9 mouse cellular contexts compared by ENCODE assay signal in genomic region chr9:83691332-83692198, GRCm38 (mm10).
DNase-seq lines count a peak whose midpoint lies in the region; ATAC-seq and TF ChIP-seq lines count a peak whose summit lies in the region.
"Had no signal": no experiment of that assay in that cellular context is flagged by ENCODE, and none has a peak within 500 bp of the region (broad histone marks: within the 10 kb centered on the region; RNA-seq: fewer than 3 reads in every experiment).

No protein-coding gene starts in this region.

- no peak for ATAC-seq in embryonic facial prominence, embryonic 15.5 days (ENCODE audit: insufficient number of reproducible peaks, low FRiP score, low TSS enrichment, low read depth)
- ATAC-seq in heart, embryonic 13.5 days (ENCODE audit: extremely low read depth, insufficient number of reproducible peaks, low FRiP score, low TSS enrichment) = no peak
- ATAC-seq in kidney, postnatal 0 days (replicated peaks; ENCODE audit: low FRiP score, low read depth) = peak; percentile 78
- no peak for ATAC-seq in stomach, embryonic 15.5 days (ENCODE audit: insufficient read depth, low FRiP score, low read depth)

- no peaks in the 10 kb centered on the region for H3K79me2 ChIP-seq in myocyte (ENCODE audit: control insufficient read depth, insufficient read depth)

- WGBS in bone marrow, adult 2 months = 22% methylated on average over 24 of the region's 24 CpGs
- WGBS in embryonic facial prominence, embryonic 15.5 days = 15% methylated on average over 24 of the region's 24 CpGs
- 18% methylated on average over 24 of the region's 24 CpGs for WGBS in heart, embryonic 13.5 days
- WGBS in kidney, postnatal 0 days = 19% methylated on average over 24 of the region's 24 CpGs
- 18% methylated on average over 24 of the region's 24 CpGs for WGBS in stomach, embryonic 15.5 days

- no peak overlapping the region for H3K27ac ChIP-seq in bone marrow, adult 2 months (ENCODE audit: control insufficient read depth, insufficient read depth, low read depth, low read length, poor library complexity)
- H3K27ac ChIP-seq in embryonic facial prominence, embryonic 15.5 days (replicated peaks) = no peak overlapping the region
- H3K27ac ChIP-seq in heart, embryonic 13.5 days (replicated peaks) = no peak overlapping the region
- H3K27ac ChIP-seq in kidney, postnatal 0 days = no peak overlapping the region
- H3K27ac ChIP-seq in stomach, embryonic 15.5 days = no peak overlapping the region
- H3K27ac ChIP-seq: macrophage had no signal

- no peaks in the 10 kb centered on the region for H3K36me3 ChIP-seq in embryonic facial prominence, embryonic 15.5 days
- H3K36me3 ChIP-seq in heart, embryonic 13.5 days = no peaks in the 10 kb centered on the region
- H3K36me3 ChIP-seq in kidney, postnatal 0 days (ENCODE audit: insufficient read depth, low read length) = no peaks in the 10 kb centered on the region
- H3K36me3 ChIP-seq in myocyte (ENCODE audit: control insufficient read depth, insufficient read depth) = no peaks in the 10 kb centered on the region
- no peaks in the 10 kb centered on the region for H3K36me3 ChIP-seq in stomach, embryonic 15.5 days

- peak; percentile 75 for DNase-seq in CD4-positive, CD25-positive, alpha-beta regulatory T cell, adult 2 months (ENCODE audit: low read depth, low spot score)
- peak; percentile 91 for DNase-seq in kidney, postnatal 0 days (ENCODE audit: low spot score)
- DNase-seq in liver = peak; percentile 49

- no peak overlapping the region for H3K9ac ChIP-seq in embryonic facial prominence, embryonic 15.5 days
- H3K9ac ChIP-seq in heart, embryonic 13.5 days = no peak overlapping the region
- no peak overlapping the region for H3K9ac ChIP-seq in kidney, postnatal 0 days (ENCODE audit: low read depth, low read length)
- no peak overlapping the region for H3K9ac ChIP-seq in stomach, embryonic 15.5 days

- no peaks in the 10 kb centered on the region for H3K27me3 ChIP-seq in embryonic facial prominence, embryonic 15.5 days
- peaks cover 3% of the 10 kb centered on the region; the same call in 1 of the 2 replicates for H3K27me3 ChIP-seq in heart, embryonic 13.5 days (replicated peaks)
- no peaks in the 10 kb centered on the region for H3K27me3 ChIP-seq in kidney, postnatal 0 days (ENCODE audit: insufficient read depth, low read length)
- H3K27me3 ChIP-seq in myocyte (ENCODE audit: control insufficient read depth, insufficient read depth, insufficient read length) = peaks cover 18% of the 10 kb centered on the region
- 0 out of 2 replicates have a peak, but pooled peaks cover under 1% of the 10 kb centered on the region for H3K27me3 ChIP-seq in stomach, embryonic 15.5 days (replicated peaks)

- H3K9me3 ChIP-seq in embryonic facial prominence, embryonic 15.5 days (replicated peaks) = no peaks in the 10 kb centered on the region
- H3K9me3 ChIP-seq in heart, embryonic 13.5 days = no peaks in the 10 kb centered on the region
- no peaks in the 10 kb centered on the region for H3K9me3 ChIP-seq in kidney, postnatal 0 days (replicated peaks; ENCODE audit: low read length)
- no peaks in the 10 kb centered on the region for H3K9me3 ChIP-seq in stomach, embryonic 15.5 days

- peak; percentile 73 for TF ChIP-seq CTCF in bone marrow, adult 2 months (IDR thresholded peaks at IDR 0.05; ENCODE audit: control insufficient read depth, insufficient read depth, low read length)
- TF ChIP-seq CTCF in kidney, postnatal 0 days (IDR thresholded peaks at IDR 0.05; ENCODE audit: low read depth) = peak; percentile 80

- no peak overlapping the region for H3K4me3 ChIP-seq in bone marrow, adult 2 months (replicated peaks; ENCODE audit: control insufficient read depth, low read depth, low read length)
- H3K4me3 ChIP-seq in embryonic facial prominence, embryonic 15.5 days (replicated peaks) = peak overlapping the region; percentile 34
- peak overlapping the region; percentile 46 for H3K4me3 ChIP-seq in heart, embryonic 13.5 days
- H3K4me3 ChIP-seq in kidney, postnatal 0 days (replicated peaks; ENCODE audit: low read depth, low read length) = peak overlapping the region; percentile 20; the same call in 1 of the 2 replicates
- no peak overlapping the region for H3K4me3 ChIP-seq in myocyte
- H3K4me3 ChIP-seq in stomach, embryonic 15.5 days (replicated peaks) = peak overlapping the region; percentile 14; the same call in 1 of the 2 replicates

- TF ChIP-seq POLR2A in bone marrow, adult 2 months (IDR thresholded peaks at IDR 0.05; ENCODE audit: borderline replicate concordance, control insufficient read depth, low read depth, low read length) = no peak
- TF ChIP-seq POLR2A in myocyte (IDR thresholded peaks at IDR 0.05; ENCODE audit: insufficient read length, low read depth) = no peak

- H3K4me1 ChIP-seq in bone marrow, adult 2 months (ENCODE audit: control insufficient read depth, insufficient read depth, low read length) = no peaks in the 10 kb centered on the region
- 0 out of 2 replicates have a peak, but pooled peaks cover 3% of the 10 kb centered on the region for H3K4me1 ChIP-seq in embryonic facial prominence, embryonic 15.5 days
- H3K4me1 ChIP-seq in heart, embryonic 13.5 days = peaks cover 8% of the 10 kb centered on the region
- peaks cover 1% of the 10 kb centered on the region; the same call in 1 of the 2 replicates for H3K4me1 ChIP-seq in kidney, postnatal 0 days (replicated peaks; ENCODE audit: insufficient read depth, low read length)
- H3K4me1 ChIP-seq in stomach, embryonic 15.5 days = peaks cover 7% of the 10 kb centered on the region

- H3ac ChIP-seq in myocyte (ENCODE audit: control insufficient read depth, insufficient read length) = no peak overlapping the region

- peak overlapping the region; percentile 41 for H3K4me2 ChIP-seq in embryonic facial prominence, embryonic 15.5 days (replicated peaks)
- H3K4me2 ChIP-seq in heart, embryonic 13.5 days = peak overlapping the region; percentile 59
- H3K4me2 ChIP-seq in kidney, postnatal 0 days (ENCODE audit: low read length) = peak overlapping the region; percentile 51
- H3K4me2 ChIP-seq in myocyte (ENCODE audit: low read depth) = peak overlapping the region; percentile 56
- H3K4me2 ChIP-seq in stomach, embryonic 15.5 days = peak overlapping the region; percentile 44

TF ChIP-seq in myocyte, 11 proteins besides CTCF, POLR2A, EP300 and RAD21:
- TF ChIP-seq MAX (IDR thresholded peaks at IDR 0.05; ENCODE audit: low read depth) (no peak), POLR2AphosphoS2 (IDR thresholded peaks at IDR 0.05; ENCODE audit: insufficient read length, low read depth) (no peak), E2F4 (IDR thresholded peaks at IDR 0.05; ENCODE audit: insufficient read depth) (no peak), USF1 (IDR thresholded peaks at IDR 0.05; ENCODE audit: low read depth) (no peak), MYOD1 (IDR thresholded peaks at IDR 0.05; ENCODE audit: control insufficient read depth in 1 of 3, insufficient read length in 2 of 3, low read depth in 2 of 3) (no peak), MYOG (IDR thresholded peaks at IDR 0.05; ENCODE audit: control insufficient read depth in 1 of 3, insufficient read depth in 1 of 3, insufficient read length in 2 of 3, low read depth in 2 of 3) (no peak), REST (IDR thresholded peaks at IDR 0.05; ENCODE audit: insufficient read depth, insufficient read length) (no peak), CEBPB (IDR thresholded peaks at IDR 0.05; ENCODE audit: insufficient read depth, poor library complexity, severe bottlenecking) (no peak), TCF12 (IDR thresholded peaks at IDR 0.05; ENCODE audit: insufficient read depth, poor library complexity, severe bottlenecking) (no peak), SRF (IDR thresholded peaks at IDR 0.05; ENCODE audit: control insufficient read depth, insufficient read length, low read depth) (no peak), TCF3 (IDR thresholded peaks at IDR 0.05; ENCODE audit: insufficient read length, low read depth) (no peak)

Comparison
In these comparisons a context has a peak if more than half of its experiments do, and no peak if none do; other contexts are left out.
1. H3K4me3 ChIP-seq: peak in embryonic facial prominence, embryonic 15.5 days (single experiment), heart, embryonic 13.5 days (single experiment), kidney, postnatal 0 days (single experiment) and stomach, embryonic 15.5 days (single experiment); none in bone marrow, adult 2 months (single experiment) and myocyte (single experiment).
2. Peak in every context shown above with its lines, with median percentiles within 50 percentile points of each other: DNase-seq and H3K4me2 ChIP-seq.